In the genomic region with DNA sequence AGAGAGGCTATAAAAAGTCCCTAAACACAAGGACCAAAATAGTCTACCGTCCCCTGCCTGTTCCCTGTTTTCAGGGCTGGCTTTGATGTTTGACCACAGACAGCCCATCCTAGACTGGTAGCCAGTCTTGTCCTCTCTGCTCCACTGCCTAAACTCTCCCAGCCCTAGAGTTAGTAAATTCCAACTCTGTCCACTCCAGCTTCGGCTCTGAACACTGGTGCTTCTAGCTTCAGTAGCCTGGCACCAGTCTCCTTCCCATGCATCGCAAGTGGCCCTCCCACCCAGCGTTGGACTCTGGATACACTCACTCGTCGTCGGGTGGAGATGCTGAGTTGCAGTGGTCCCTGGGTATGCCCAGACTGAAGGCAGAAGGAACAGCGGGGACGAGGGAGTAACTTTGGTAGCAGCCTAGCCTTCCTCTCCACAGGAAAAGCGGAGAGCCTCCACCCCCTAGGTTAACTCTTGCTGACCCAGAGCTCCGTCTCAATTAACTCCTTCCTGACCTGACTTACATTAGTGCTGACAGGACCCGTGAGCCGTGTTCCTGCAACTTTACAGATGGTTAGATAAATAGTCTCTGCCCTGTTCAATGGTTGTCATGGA, we compare ENCODE assay signal across 8 mouse cellular contexts. TPM values are rescaled to one million over a fixed set of nuclear protein-coding genes. Genes with fewer than 3 reads are reported as not detected.
DNase-seq lines count a peak whose midpoint lies in the region; ATAC-seq and TF ChIP-seq lines count a peak whose summit lies in the region.

A gene (minus strand): TSS at position 385 of the 603 bp plus-strand sequence.

- peak within 1 kb of the TSS; percentile 94 for H3K4me2 ChIP-seq in heart, embryonic 15.5 days
- peak within 1 kb of the TSS; percentile 93 for H3K4me2 ChIP-seq in limb, embryonic 13.5 days (replicated peaks)
- peak within 1 kb of the TSS; percentile 71 for H3K4me2 ChIP-seq in neural tube, embryonic 14.5 days (ENCODE audit: low read depth, low read length)

- DNase-seq in lung, adult 2 months: no peak
- no peak for DNase-seq in lung, postnatal 14 days
- no peak for DNase-seq in frontal cortex, postnatal 25 days (ENCODE audit: low spot score in 2 of 2)
- DNase-seq in left cerebral cortex, adult 11 months (ENCODE audit: low spot score): no peak
- DNase-seq in gastrocnemius, postnatal 36 days: no peak

- peaks cover 48% of the 10 kb centered on the region for H3K27me3 ChIP-seq in heart, embryonic 15.5 days
- H3K27me3 ChIP-seq in limb, embryonic 13.5 days: peaks cover 75% of the 10 kb centered on the region
- peaks cover 23% of the 10 kb centered on the region for H3K27me3 ChIP-seq in neural tube, embryonic 14.5 days (ENCODE audit: control insufficient read depth, insufficient read depth, low read length)

- H3K9ac ChIP-seq in heart, embryonic 15.5 days: peak within 1 kb of the TSS; percentile 39
- H3K9ac ChIP-seq in limb, embryonic 13.5 days: peak within 1 kb of the TSS; percentile 56
- no peak within 1 kb of the TSS for H3K9ac ChIP-seq in neural tube, embryonic 14.5 days (replicated peaks; ENCODE audit: low read depth, low read length)

- WGBS in lung, adult 2 months: 6% methylated on average over 13 of the region's 13 CpGs
- 5% methylated on average over 13 of the region's 13 CpGs for WGBS in heart, embryonic 15.5 days
- WGBS in limb, embryonic 13.5 days: under 1% methylated on average over 13 of the region's 13 CpGs
- under 1% methylated on average over 13 of the region's 13 CpGs for WGBS in neural tube, embryonic 14.5 days

- intact Hi-C loops in gastrocnemius, postnatal 36 days (cut with DNase I): loop anchor here (5.0 kb wide), 1 partner anchor 223 kb away; no protein-coding TSS in a partner anchor

- H3K4me1 ChIP-seq in lung, adult 2 months (ENCODE audit: control insufficient read depth, insufficient read depth, low read length): peaks cover 15% of the 10 kb centered on the region
- H3K4me1 ChIP-seq in heart, embryonic 15.5 days (replicated peaks): peaks cover 77% of the 10 kb centered on the region
- H3K4me1 ChIP-seq in limb, embryonic 13.5 days: peaks cover 71% of the 10 kb centered on the region
- H3K4me1 ChIP-seq in neural tube, embryonic 14.5 days (ENCODE audit: control insufficient read depth, insufficient read depth, low read length): peaks cover 16% of the 10 kb centered on the region; the same call in 1 of the 2 replicates

- H3K9me3 ChIP-seq in heart, embryonic 15.5 days (replicated peaks): no peaks in the 10 kb centered on the region
- no peaks in the 10 kb centered on the region for H3K9me3 ChIP-seq in limb, embryonic 13.5 days
- no peaks in the 10 kb centered on the region for H3K9me3 ChIP-seq in neural tube, embryonic 14.5 days (ENCODE audit: control insufficient read depth, low read length)

- peak within 1 kb of the TSS; percentile 59 for H3K27ac ChIP-seq in heart, embryonic 15.5 days
- 0 out of 2 replicates have a peak within 1 kb of the TSS, but pooled peaks have one; percentile 10 for H3K27ac ChIP-seq in limb, embryonic 13.5 days
- H3K27ac ChIP-seq in neural tube, embryonic 14.5 days (ENCODE audit: low read depth, low read length): 0 out of 2 replicates have a peak within 1 kb of the TSS, but pooled peaks have one; percentile 16

- TF ChIP-seq CTCF in lung, adult 2 months (IDR thresholded peaks at IDR 0.05; ENCODE audit: insufficient read depth, low read length): no peak

- TF ChIP-seq POLR2A in lung, adult 2 months (IDR thresholded peaks at IDR 0.05; ENCODE audit: borderline replicate concordance, extremely low read depth, low read depth, low read length): peak; percentile 97; the same call in 1 of the 2 replicates

- no peak for ATAC-seq in heart, embryonic 15.5 days (replicated peaks; ENCODE audit: insufficient number of reproducible peaks, insufficient read depth, low FRiP score, low read depth)
- no peak for ATAC-seq in limb, embryonic 13.5 days (ENCODE audit: low FRiP score, low read depth)
- ATAC-seq in neural tube, embryonic 14.5 days (ENCODE audit: low read depth): no peak

- peak within 1 kb of the TSS; percentile 67 for H3K4me3 ChIP-seq in lung, adult 2 months (replicated peaks; ENCODE audit: extremely low read depth, low read depth, low read length)
- H3K4me3 ChIP-seq in heart, embryonic 15.5 days: peak within 1 kb of the TSS; percentile 55
- H3K4me3 ChIP-seq in limb, embryonic 13.5 days: peak within 1 kb of the TSS; percentile 56
- H3K4me3 ChIP-seq in neural tube, embryonic 14.5 days (ENCODE audit: low read depth, low read length): peak within 1 kb of the TSS; percentile 17

- no peaks in the 10 kb centered on the region for H3K36me3 ChIP-seq in heart, embryonic 15.5 days
- no peaks in the 10 kb centered on the region for H3K36me3 ChIP-seq in limb, embryonic 13.5 days
- H3K36me3 ChIP-seq in neural tube, embryonic 14.5 days (ENCODE audit: control insufficient read depth, insufficient read depth, low read length): no peaks in the 10 kb centered on the region

RNA-seq across cellular contexts. Expression of the gene that starts here (rescaled TPM):
- polyA plus RNA-seq in lung, adult 2 months (2012; rRNA removed): 37.9 and 61.1 TPM in 2 replicates
- polyA plus RNA-seq in heart, embryonic 15.5 days (2015; fragmentation: Nextera tagmentation; extraction: Ambion mirVana): 5.0 and 5.1 TPM in 2 replicates
- 4.7 and 5.3 TPM in 2 replicates for polyA plus RNA-seq in limb, embryonic 13.5 days (2015; fragmentation: Nextera tagmentation; extraction: Ambion mirVana)
- polyA plus RNA-seq in neural tube, embryonic 14.5 days (2014; fragmentation: Nextera tagmentation; extraction: Ambion mirVana): 13.4 and 15.4 TPM in 2 replicates
- total RNA-seq in gastrocnemius, postnatal 36 days (2021): 1 to 10 TPM; 2.4 to 3.6 TPM

Comparison
In these comparisons a context has a peak if more than half of its experiments do, and no peak if none do; other contexts are left out.
1. H3K4me3 ChIP-seq: peak in every context shown above with its lines; median percentile 67 in lung, adult 2 months; 56 in limb, embryonic 13.5 days; 55 in heart, embryonic 15.5 days; 17 in neural tube, embryonic 14.5 days.